Mouse (Mus musculus): ENCODE results near the gene Sass6. TPM values are rescaled to one million over a fixed set of nuclear protein-coding genes. Genes with fewer than 3 reads are reported as not detected.

Gene Sass6
- polyA plus RNA-seq, 1 experiment: 1.3 TPM

DNA sequence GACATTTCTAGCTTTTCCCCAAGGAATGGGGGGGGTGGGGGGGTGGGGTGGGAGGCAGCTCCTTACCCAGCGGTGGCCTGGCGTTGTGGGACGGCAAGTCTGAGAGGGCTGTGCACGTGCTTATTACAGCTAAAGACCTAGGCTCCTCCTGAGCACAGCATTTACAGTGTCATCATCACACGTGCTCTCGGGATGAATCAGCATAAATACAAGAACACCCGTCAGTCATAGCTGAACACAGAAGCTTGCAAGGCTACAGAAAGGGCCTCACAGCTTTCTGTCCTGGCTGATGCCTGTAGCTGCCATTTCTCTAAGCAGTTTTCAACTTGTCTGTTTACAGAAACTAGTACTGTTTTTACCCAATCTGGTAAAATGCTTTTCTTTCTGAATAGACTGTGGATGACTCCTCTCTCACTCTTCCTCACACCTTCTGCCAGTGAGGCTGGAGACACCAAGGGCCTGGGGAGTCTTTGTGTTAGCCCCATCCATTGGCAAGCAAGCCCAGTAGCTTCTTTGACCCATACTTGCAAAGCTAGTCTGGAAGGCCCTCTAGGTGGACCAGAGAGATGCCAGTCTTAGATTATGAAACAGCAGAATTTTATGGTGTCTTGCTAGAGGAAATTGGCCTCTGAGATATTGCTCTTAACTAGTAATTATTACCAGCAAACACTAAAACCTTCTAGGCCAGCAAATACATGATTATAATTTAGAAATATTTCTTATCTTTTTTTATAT is 26.0 kb downstream of the Sass6 start:
- Histone ChIP-seq H3K4me2 (ENCODE audit: low read depth) (no peak overlapping the region), H3ac (ENCODE audit: control insufficient read depth, insufficient read length) (no peak overlapping the region), H3K4me3 (no peak overlapping the region), H3K36me3 (ENCODE audit: control insufficient read depth, insufficient read depth) (no peaks in the 10 kb centered on the region), H3K79me2 (ENCODE audit: control insufficient read depth, insufficient read depth) (no peaks in the 10 kb centered on the region), H3K27me3 (ENCODE audit: control insufficient read depth, insufficient read depth, insufficient read length) (no peaks in the 10 kb centered on the region)
- no peak for TF ChIP-seq SRF (IDR thresholded peaks at IDR 0.05; ENCODE audit: control insufficient read depth, insufficient read length, low read depth)
- TF ChIP-seq E2F4 (IDR thresholded peaks at IDR 0.05; ENCODE audit: insufficient read depth): no peak
- TF ChIP-seq POLR2A (IDR thresholded peaks at IDR 0.05; ENCODE audit: insufficient read length, low read depth): no peak
- no peak for TF ChIP-seq TCF3 (IDR thresholded peaks at IDR 0.05; ENCODE audit: insufficient read length, low read depth)
- TF ChIP-seq POLR2AphosphoS2 (IDR thresholded peaks at IDR 0.05; ENCODE audit: insufficient read length, low read depth): no peak
- TF ChIP-seq TCF12 (IDR thresholded peaks at IDR 0.05; ENCODE audit: insufficient read depth, poor library complexity, severe bottlenecking): no peak
- no peak for TF ChIP-seq MYOD1 (IDR thresholded peaks at IDR 0.05; ENCODE audit: control insufficient read depth in 1 of 3, insufficient read length in 2 of 3, low read depth in 2 of 3)
- TF ChIP-seq MYOG (IDR thresholded peaks at IDR 0.05; ENCODE audit: control insufficient read depth in 1 of 3, insufficient read depth in 1 of 3, insufficient read length in 2 of 3, low read depth in 2 of 3): no peak
- TF ChIP-seq USF1 (IDR thresholded peaks at IDR 0.05; ENCODE audit: low read depth): no peak
- no peak for TF ChIP-seq MAX (IDR thresholded peaks at IDR 0.05; ENCODE audit: low read depth)
- TF ChIP-seq REST (IDR thresholded peaks at IDR 0.05; ENCODE audit: insufficient read depth, insufficient read length): no peak
- TF ChIP-seq CEBPB (IDR thresholded peaks at IDR 0.05; ENCODE audit: insufficient read depth, poor library complexity, severe bottlenecking): no peak

DNA sequence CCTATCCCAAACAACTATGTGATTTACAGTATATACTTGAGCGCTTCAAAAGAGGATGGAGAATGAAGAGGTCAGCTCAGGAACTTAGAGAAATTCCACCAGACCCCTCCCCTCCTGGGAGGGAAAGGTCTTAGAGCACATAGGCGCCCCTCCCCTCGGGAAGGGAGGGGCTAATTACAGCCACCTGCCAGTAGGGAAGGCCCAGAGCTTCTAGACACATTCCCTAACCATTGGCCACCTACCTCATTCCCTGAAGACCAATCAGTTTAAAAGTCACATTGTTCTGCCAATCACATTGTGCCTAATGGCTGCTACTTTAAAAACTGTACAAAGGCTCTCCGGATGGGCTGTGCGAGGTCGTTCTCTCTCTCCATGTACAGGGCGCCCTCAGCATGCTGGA is 27.9 kb downstream of the Sass6 start:
- Histone ChIP-seq H3K4me2 (ENCODE audit: low read depth) (no peak overlapping the region), H3K27me3 (ENCODE audit: control insufficient read depth, insufficient read depth, insufficient read length) (no peaks in the 10 kb centered on the region), H3K36me3 (ENCODE audit: control insufficient read depth, insufficient read depth) (no peaks in the 10 kb centered on the region), H3K79me2 (ENCODE audit: control insufficient read depth, insufficient read depth) (no peaks in the 10 kb centered on the region), H3ac (ENCODE audit: control insufficient read depth, insufficient read length) (no peak overlapping the region), H3K4me3 (no peak overlapping the region)
- TF ChIP-seq REST (IDR thresholded peaks at IDR 0.05; ENCODE audit: insufficient read depth, insufficient read length): no peak
- TF ChIP-seq E2F4 (IDR thresholded peaks at IDR 0.05; ENCODE audit: insufficient read depth): no peak
- TF ChIP-seq POLR2AphosphoS2 (IDR thresholded peaks at IDR 0.05; ENCODE audit: insufficient read length, low read depth): no peak
- TF ChIP-seq MYOD1 (IDR thresholded peaks at IDR 0.05; ENCODE audit: control insufficient read depth in 1 of 3, insufficient read length in 2 of 3, low read depth in 2 of 3): no peak
- no peak for TF ChIP-seq TCF12 (IDR thresholded peaks at IDR 0.05; ENCODE audit: insufficient read depth, poor library complexity, severe bottlenecking)
- no peak for TF ChIP-seq TCF3 (IDR thresholded peaks at IDR 0.05; ENCODE audit: insufficient read length, low read depth)
- TF ChIP-seq CEBPB (IDR thresholded peaks at IDR 0.05; ENCODE audit: insufficient read depth, poor library complexity, severe bottlenecking): no peak
- no peak for TF ChIP-seq USF1 (IDR thresholded peaks at IDR 0.05; ENCODE audit: low read depth)
- no peak for TF ChIP-seq MAX (IDR thresholded peaks at IDR 0.05; ENCODE audit: low read depth)
- TF ChIP-seq POLR2A (IDR thresholded peaks at IDR 0.05; ENCODE audit: insufficient read length, low read depth): no peak
- no peak for TF ChIP-seq SRF (IDR thresholded peaks at IDR 0.05; ENCODE audit: control insufficient read depth, insufficient read length, low read depth)
- TF ChIP-seq MYOG (IDR thresholded peaks at IDR 0.05; ENCODE audit: control insufficient read depth in 1 of 3, insufficient read depth in 1 of 3, insufficient read length in 2 of 3, low read depth in 2 of 3): no peak

GRCm38 (mm10) chr3:116631459-116631858 is 36.7 kb downstream of the Sass6 start:
- Histone ChIP-seq H3K79me2 (ENCODE audit: control insufficient read depth, insufficient read depth) (no peaks in the 10 kb centered on the region), H3K27me3 (ENCODE audit: control insufficient read depth, insufficient read depth, insufficient read length) (no peaks in the 10 kb centered on the region), H3ac (ENCODE audit: control insufficient read depth, insufficient read length) (no peak overlapping the region), H3K36me3 (ENCODE audit: control insufficient read depth, insufficient read depth) (peaks cover 46% of the 10 kb centered on the region), H3K4me3 (no peak overlapping the region), H3K4me2 (ENCODE audit: low read depth) (no peak overlapping the region)
- TF ChIP-seq USF1 (IDR thresholded peaks at IDR 0.05; ENCODE audit: low read depth): no peak
- no peak for TF ChIP-seq E2F4 (IDR thresholded peaks at IDR 0.05; ENCODE audit: insufficient read depth)
- TF ChIP-seq TCF12 (IDR thresholded peaks at IDR 0.05; ENCODE audit: insufficient read depth, poor library complexity, severe bottlenecking): no peak
- no peak for TF ChIP-seq POLR2AphosphoS2 (IDR thresholded peaks at IDR 0.05; ENCODE audit: insufficient read length, low read depth)
- TF ChIP-seq MYOG (IDR thresholded peaks at IDR 0.05; ENCODE audit: control insufficient read depth in 1 of 3, insufficient read depth in 1 of 3, insufficient read length in 2 of 3, low read depth in 2 of 3): no peak
- no peak for TF ChIP-seq CEBPB (IDR thresholded peaks at IDR 0.05; ENCODE audit: insufficient read depth, poor library complexity, severe bottlenecking)
- TF ChIP-seq REST (IDR thresholded peaks at IDR 0.05; ENCODE audit: insufficient read depth, insufficient read length): no peak
- no peak for TF ChIP-seq SRF (IDR thresholded peaks at IDR 0.05; ENCODE audit: control insufficient read depth, insufficient read length, low read depth)

GRCm38 (mm10) chr3:116632971-116633370 is 38.2 kb downstream of the Sass6 start:
- no peak overlapping the region for H3K4me3 ChIP-seq
- H3ac ChIP-seq (ENCODE audit: control insufficient read depth, insufficient read length): no peak overlapping the region
- H3K79me2 ChIP-seq (ENCODE audit: control insufficient read depth, insufficient read depth): no peaks in the 10 kb centered on the region
- H3K36me3 ChIP-seq (ENCODE audit: control insufficient read depth, insufficient read depth): peaks cover 53% of the 10 kb centered on the region
- no peak for TF ChIP-seq TCF12 (IDR thresholded peaks at IDR 0.05; ENCODE audit: insufficient read depth, poor library complexity, severe bottlenecking)
- no peak for TF ChIP-seq CEBPB (IDR thresholded peaks at IDR 0.05; ENCODE audit: insufficient read depth, poor library complexity, severe bottlenecking)
- TF ChIP-seq MAX (IDR thresholded peaks at IDR 0.05; ENCODE audit: low read depth): no peak
- TF ChIP-seq SRF (IDR thresholded peaks at IDR 0.05; ENCODE audit: control insufficient read depth, insufficient read length, low read depth): no peak
- no peak for TF ChIP-seq POLR2A (IDR thresholded peaks at IDR 0.05; ENCODE audit: insufficient read length, low read depth)
- H3K4me2 ChIP-seq (ENCODE audit: low read depth): no peak overlapping the region
- no peaks in the 10 kb centered on the region for H3K27me3 ChIP-seq (ENCODE audit: control insufficient read depth, insufficient read depth, insufficient read length)

DNA sequence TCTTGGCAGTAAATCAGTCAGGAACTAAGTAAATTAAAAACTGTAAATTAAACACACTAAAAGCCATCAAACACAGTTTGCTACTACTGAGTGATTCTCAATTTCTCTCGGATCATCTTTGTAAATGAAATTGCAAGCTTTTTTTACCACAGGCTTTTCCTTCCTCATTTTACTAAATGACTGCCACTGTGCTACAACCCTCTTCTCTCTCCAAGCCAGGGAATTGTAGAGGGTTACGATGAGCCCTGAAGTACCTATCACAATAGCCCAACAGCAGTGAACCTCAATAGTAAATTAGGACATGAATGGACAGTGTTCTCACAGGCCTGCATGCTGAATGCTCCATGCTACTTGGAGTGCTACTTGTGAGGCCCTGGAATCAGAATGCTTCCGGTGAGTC is 39.3 kb downstream of the Sass6 start:
- Histone ChIP-seq H3ac (ENCODE audit: control insufficient read depth, insufficient read length) (no peak overlapping the region), H3K4me3 (no peak overlapping the region), H3K36me3 (ENCODE audit: control insufficient read depth, insufficient read depth) (peaks cover 55% of the 10 kb centered on the region), H3K79me2 (ENCODE audit: control insufficient read depth, insufficient read depth) (no peaks in the 10 kb centered on the region), H3K27me3 (ENCODE audit: control insufficient read depth, insufficient read depth, insufficient read length) (no peaks in the 10 kb centered on the region), H3K4me2 (ENCODE audit: low read depth) (no peak overlapping the region)
- TF ChIP-seq TCF3 (IDR thresholded peaks at IDR 0.05; ENCODE audit: insufficient read length, low read depth): no peak
